Mouse (Mus musculus): ENCODE measurements at regions not wholly inside any gene's neighbourhood (a gene's known extent, or its start where the extent isn't known, plus 50 kb on each side); places are given as distances from the start of the nearest gene placed in this dataset.

GRCm38 (mm10) chr1:120667776-120668175, 65.6 kb downstream of the En1 start:
- Histone ChIP-seq H3K4me2 (replicated peaks; ENCODE audit: low read depth, low read length) (no peak overlapping the region), H3K9me3 (ENCODE audit: control insufficient read depth, low read length) (no peaks in the 10 kb centered on the region), H3K4me3 (ENCODE audit: low read length) (no peak overlapping the region), H3K27ac (ENCODE audit: low read depth, low read length) (no peak overlapping the region), H3K9ac (ENCODE audit: low read depth, low read length) (no peak overlapping the region), H3K4me1 (ENCODE audit: control insufficient read depth, insufficient read depth, low read length) (no peaks in the 10 kb centered on the region), H3K36me3 (ENCODE audit: control insufficient read depth, insufficient read depth, low read length) (no peaks in the 10 kb centered on the region), H3K27me3 (ENCODE audit: control insufficient read depth, insufficient read depth, low read length) (no peaks in the 10 kb centered on the region)
- no peak for ATAC-seq (ENCODE audit: low FRiP score, low TSS enrichment)
- 76% methylated on average over 1 of the region's 1 CpGs for WGBS

GRCm38 (mm10) chr1:120683532-120684245, 81.5 kb downstream of the En1 start:
- H3K4me2 ChIP-seq (replicated peaks; ENCODE audit: low read depth, low read length) = no peak overlapping the region
- no peaks in the 10 kb centered on the region for H3K4me1 ChIP-seq (ENCODE audit: control insufficient read depth, insufficient read depth, low read length)
- H3K27ac ChIP-seq (ENCODE audit: low read depth, low read length) = no peak overlapping the region
- H3K4me3 ChIP-seq (ENCODE audit: low read length) = no peak overlapping the region
- 58% methylated on average over 10 of the region's 12 CpGs for WGBS
- H3K9ac ChIP-seq (ENCODE audit: low read depth, low read length) = no peak overlapping the region
- no peak for ATAC-seq (ENCODE audit: low FRiP score, low TSS enrichment)
- peaks cover 5% of the 10 kb centered on the region; the same call in 1 of the 2 replicates for H3K27me3 ChIP-seq (ENCODE audit: control insufficient read depth, insufficient read depth, low read length)
- no peaks in the 10 kb centered on the region for H3K36me3 ChIP-seq (ENCODE audit: control insufficient read depth, insufficient read depth, low read length)
- no peaks in the 10 kb centered on the region for H3K9me3 ChIP-seq (ENCODE audit: control insufficient read depth, low read length)

GRCm38 (mm10) chr1:120685650-120686244, 83.5 kb downstream of the En1 start:
- Histone ChIP-seq H3K36me3 (ENCODE audit: control insufficient read depth, insufficient read depth, low read length) (no peaks in the 10 kb centered on the region), H3K4me2 (replicated peaks; ENCODE audit: low read depth, low read length) (no peak overlapping the region), H3K4me1 (ENCODE audit: control insufficient read depth, insufficient read depth, low read length) (no peaks in the 10 kb centered on the region), H3K27ac (ENCODE audit: low read depth, low read length) (no peak overlapping the region), H3K27me3 (ENCODE audit: control insufficient read depth, insufficient read depth, low read length) (peaks cover 5% of the 10 kb centered on the region; the same call in 1 of the 2 replicates), H3K9me3 (ENCODE audit: control insufficient read depth, low read length) (no peaks in the 10 kb centered on the region), H3K9ac (ENCODE audit: low read depth, low read length) (no peak overlapping the region), H3K4me3 (ENCODE audit: low read length) (no peak overlapping the region)
- ATAC-seq (ENCODE audit: low FRiP score, low TSS enrichment) = peak; percentile 56; the same call in 1 of the 2 replicates
- 47% methylated on average over 6 of the region's 6 CpGs for WGBS

- Histone ChIP-seq H3K9me3 (ENCODE audit: control insufficient read depth, low read length) (no peaks in the 10 kb centered on the region), H3K27ac (ENCODE audit: low read depth, low read length) (no peak overlapping the region), H3K36me3 (ENCODE audit: control insufficient read depth, insufficient read depth, low read length) (no peaks in the 10 kb centered on the region), H3K4me2 (replicated peaks; ENCODE audit: low read depth, low read length) (no peak overlapping the region), H3K4me3 (ENCODE audit: low read length) (no peak overlapping the region), H3K27me3 (ENCODE audit: control insufficient read depth, insufficient read depth, low read length) (0 out of 2 replicates have a peak, but pooled peaks cover under 1% of the 10 kb centered on the region), H3K4me1 (ENCODE audit: control insufficient read depth, insufficient read depth, low read length) (no peaks in the 10 kb centered on the region), H3K9ac (ENCODE audit: low read depth, low read length) (no peak overlapping the region)
- ATAC-seq (ENCODE audit: low FRiP score, low TSS enrichment) = no peak
- WGBS = 75% methylated on average over 2 of the region's 2 CpGs
Observed at GRCm38 (mm10) chr1:120691571-120691970, 89.4 kb downstream of the En1 start.

- Histone ChIP-seq H3K4me1 (ENCODE audit: control insufficient read depth, insufficient read depth, low read length) (no peaks in the 10 kb centered on the region), H3K36me3 (ENCODE audit: control insufficient read depth, insufficient read depth, low read length) (no peaks in the 10 kb centered on the region), H3K27ac (ENCODE audit: low read depth, low read length) (no peak overlapping the region), H3K9ac (ENCODE audit: low read depth, low read length) (no peak overlapping the region), H3K9me3 (ENCODE audit: control insufficient read depth, low read length) (no peaks in the 10 kb centered on the region), H3K27me3 (ENCODE audit: control insufficient read depth, insufficient read depth, low read length) (no peaks in the 10 kb centered on the region), H3K4me3 (ENCODE audit: low read length) (no peak overlapping the region), H3K4me2 (replicated peaks; ENCODE audit: low read depth, low read length) (no peak overlapping the region)
- no peak for ATAC-seq (ENCODE audit: low FRiP score, low TSS enrichment)
- WGBS = 64% methylated on average over 4 of the region's 4 CpGs
Observed at GRCm38 (mm10) chr1:120698189-120698588, 96.0 kb downstream of the En1 start.

- Histone ChIP-seq H3K27ac (ENCODE audit: low read depth, low read length) (no peak overlapping the region), H3K9me3 (ENCODE audit: control insufficient read depth, low read length) (no peaks in the 10 kb centered on the region), H3K4me1 (ENCODE audit: control insufficient read depth, insufficient read depth, low read length) (no peaks in the 10 kb centered on the region), H3K4me3 (ENCODE audit: low read length) (no peak overlapping the region), H3K9ac (ENCODE audit: low read depth, low read length) (no peak overlapping the region), H3K36me3 (ENCODE audit: control insufficient read depth, insufficient read depth, low read length) (no peaks in the 10 kb centered on the region), H3K4me2 (replicated peaks; ENCODE audit: low read depth, low read length) (no peak overlapping the region), H3K27me3 (ENCODE audit: control insufficient read depth, insufficient read depth, low read length) (no peaks in the 10 kb centered on the region)
- WGBS = 83% methylated on average over 5 of the region's 5 CpGs
- no peak for ATAC-seq (ENCODE audit: low FRiP score, low TSS enrichment)
Observed at GRCm38 (mm10) chr1:120704201-120704600, 102.0 kb downstream of the En1 start.

- no peaks in the 10 kb centered on the region for H3K4me1 ChIP-seq (ENCODE audit: control insufficient read depth, insufficient read depth, low read length)
- H3K4me3 ChIP-seq (ENCODE audit: low read length) = no peak overlapping the region
- ATAC-seq (ENCODE audit: low FRiP score, low TSS enrichment) = no peak
- WGBS = 76% methylated on average over 1 of the region's 1 CpGs
- no peak overlapping the region for H3K9ac ChIP-seq (ENCODE audit: low read depth, low read length)
- no peak overlapping the region for H3K27ac ChIP-seq (ENCODE audit: low read depth, low read length)
- H3K36me3 ChIP-seq (ENCODE audit: control insufficient read depth, insufficient read depth, low read length) = no peaks in the 10 kb centered on the region
- H3K9me3 ChIP-seq (ENCODE audit: control insufficient read depth, low read length) = no peaks in the 10 kb centered on the region
- H3K27me3 ChIP-seq (ENCODE audit: control insufficient read depth, insufficient read depth, low read length) = no peaks in the 10 kb centered on the region
- H3K4me2 ChIP-seq (replicated peaks; ENCODE audit: low read depth, low read length) = no peak overlapping the region
Observed at GRCm38 (mm10) chr1:120706011-120706410, 103.8 kb downstream of the En1 start.

GRCm38 (mm10) chr1:120708511-120708910, 106.3 kb downstream of the En1 start:
- Histone ChIP-seq H3K4me2 (replicated peaks; ENCODE audit: low read depth, low read length) (no peak overlapping the region), H3K4me3 (ENCODE audit: low read length) (no peak overlapping the region), H3K9ac (ENCODE audit: low read depth, low read length) (no peak overlapping the region), H3K4me1 (ENCODE audit: control insufficient read depth, insufficient read depth, low read length) (no peaks in the 10 kb centered on the region), H3K27me3 (ENCODE audit: control insufficient read depth, insufficient read depth, low read length) (no peaks in the 10 kb centered on the region), H3K9me3 (ENCODE audit: control insufficient read depth, low read length) (no peaks in the 10 kb centered on the region), H3K36me3 (ENCODE audit: control insufficient read depth, insufficient read depth, low read length) (no peaks in the 10 kb centered on the region), H3K27ac (ENCODE audit: low read depth, low read length) (no peak overlapping the region)
- no peak for ATAC-seq (ENCODE audit: low FRiP score, low TSS enrichment)
- WGBS = 72% methylated on average over 5 of the region's 5 CpGs

GRCm38 (mm10) chr1:120715105-120715877, 113.1 kb downstream of the En1 start:
- H3K4me1 ChIP-seq (ENCODE audit: control insufficient read depth, insufficient read depth, low read length) = no peaks in the 10 kb centered on the region
- H3K27ac ChIP-seq (ENCODE audit: low read depth, low read length) = no peak overlapping the region
- H3K9ac ChIP-seq (ENCODE audit: low read depth, low read length) = no peak overlapping the region
- H3K4me2 ChIP-seq (replicated peaks; ENCODE audit: low read depth, low read length) = no peak overlapping the region
- no peak overlapping the region for H3K4me3 ChIP-seq (ENCODE audit: low read length)
- H3K36me3 ChIP-seq (ENCODE audit: control insufficient read depth, insufficient read depth, low read length) = no peaks in the 10 kb centered on the region
- no peaks in the 10 kb centered on the region for H3K27me3 ChIP-seq (ENCODE audit: control insufficient read depth, insufficient read depth, low read length)
- WGBS = 71% methylated on average over 9 of the region's 9 CpGs
- ATAC-seq (ENCODE audit: low FRiP score, low TSS enrichment) = no peak
- no peaks in the 10 kb centered on the region for H3K9me3 ChIP-seq (ENCODE audit: control insufficient read depth, low read length)

Data from kidney, embryonic 14.5 days (tissue).